Mouse (Mus musculus) heart, adult 2 months (tissue): Measurements from ENCODE around the gene Rap1gap2. TPM values are rescaled to one million over a fixed set of nuclear protein-coding genes. Genes with fewer than 3 reads are reported as not detected.

Experiments used
- DNase-seq, 2 experiments: peaks; one replicate each; pipeline ENCODE4 v3.0.0; 2021
- H3K27ac ChIP-seq: fragments of 200-600 bp; 2 replicates; pipeline ENCODE4 v1.8.1; 2022
- H3K27me3 ChIP-seq: fragments of 200-500 bp; 2 replicates; pipeline ENCODE4 v1.6.1; 2012; ENCODE audit warnings: mild to moderate bottlenecking, low read length, inconsistent platforms, mixed read lengths; ENCODE audit not compliant: control insufficient read depth, insufficient read depth
- H3K36me3 ChIP-seq: fragments of 200-500 bp; 2 replicates; pipeline ENCODE4 v1.6.1; 2012; ENCODE audit warnings: low read length, inconsistent platforms; ENCODE audit not compliant: control insufficient read depth, insufficient read depth
- H3K4me1 ChIP-seq: fragments of 200-500 bp; 2 replicates; pipeline ENCODE4 v1.6.1; 2011; ENCODE audit warnings: low read length; ENCODE audit not compliant: control insufficient read depth, insufficient read depth
- H3K4me3 ChIP-seq: fragments of 200-600 bp; 2 replicates; pipeline ENCODE4 v1.8.1; 2022
- H3K79me2 ChIP-seq: fragments of 200-500 bp; replicated peaks from 2 replicates; pipeline ENCODE4 v1.6.1; 2012; ENCODE audit warnings: mild to moderate bottlenecking, inconsistent platforms, low read length, moderate library complexity, mixed read lengths; ENCODE audit not compliant: control insufficient read depth, insufficient read depth
- H3K9ac ChIP-seq: fragments of 200-500 bp; 2 replicates; pipeline ENCODE4 v1.6.1; 2012; ENCODE audit warnings: low read depth, mild to moderate bottlenecking, control low read depth, inconsistent platforms, low read length, mixed read lengths
- CTCF ChIP-seq: fragments of 200-600 bp; IDR thresholded peaks from 2 replicates; pipeline ENCODE4 v1.8.1; 2022; ENCODE audit warnings: antibody characterized with exemption, mild to moderate bottlenecking, moderate library complexity
- EP300 ChIP-seq: fragments of 200-500 bp; IDR thresholded peaks from 2 replicates; pipeline ENCODE4 v1.6.1; 2011; ENCODE audit warnings: low read depth, low read length, control low read depth; ENCODE audit not compliant: insufficient read depth
- POLR2A ChIP-seq: fragments of 200-500 bp; IDR thresholded peaks from 2 replicates; pipeline ENCODE4 v1.6.1; 2011; ENCODE audit warnings: mild to moderate bottlenecking, low read depth, low read length, control low read depth; ENCODE audit not compliant: insufficient read depth
- WGBS: fragments of 180-500 bp; shearing (Covaris S2); methylation state at CpG from one replicate; pipeline ENCODE4 v1.1.7; 2018; 5-methylcytosine and 5-hydroxymethylcytosine counted together
- intact Hi-C: fragments of 180-260 bp; cut with DNase I; formaldehyde crosslinking; loops from one replicate; pipeline ENCODE4 v1.15.1; 2025
- polyA plus RNA-seq: library from polyadenylated mRNA; depleted of rRNA; stranded (reverse); fragments of >200 nt; gene quantifications from 2 replicates; pipeline ENCODE4 v1.2.3, GENCODE M21; 2012
- total RNA-seq, 2 experiments: library from RNA; stranded (reverse); gene quantifications; 2 replicates each; pipeline ENCODE4 v1.2.3; 2021

Gene Rap1gap2
- total and polyA plus RNA-seq, 3 experiments, result 43.9 to 88.9 (median 82.7) TPM

GRCm38 (mm10) chr11:74561392-74561791, 49.3 kb downstream of the Rap1gap2 start:
- DNase-seq, result no peak
- no peaks in the 10 kb centered on the region for H3K79me2 ChIP-seq
- no peaks in the 10 kb centered on the region for H3K27me3 ChIP-seq
- 82% methylated on average over 4 of the region's 4 CpGs for WGBS
- intact Hi-C loops, result no loop called here
- H3K4me1 ChIP-seq, result peaks cover 1% of the 10 kb centered on the region; the same call in 1 of the 2 replicates
- H3K4me3 ChIP-seq, result no peak overlapping the region
- no peak overlapping the region for H3K27ac ChIP-seq
- no peak overlapping the region for H3K9ac ChIP-seq
- no peaks in the 10 kb centered on the region for H3K36me3 ChIP-seq
- TF ChIP-seq POLR2A, result no peak
- no peak for TF ChIP-seq EP300
- no peak for TF ChIP-seq CTCF

- TF ChIP-seq CTCF (no peak), POLR2A (no peak), EP300 (no peak)
- H3K9ac ChIP-seq, result no peak overlapping the region
- H3K4me1 ChIP-seq, result peaks cover 1% of the 10 kb centered on the region
- no peak overlapping the region for H3K27ac ChIP-seq
- H3K79me2 ChIP-seq, result no peaks in the 10 kb centered on the region
- H3K4me3 ChIP-seq, result no peak overlapping the region
- no peak for DNase-seq
- H3K27me3 ChIP-seq, result no peaks in the 10 kb centered on the region
- WGBS, result 91% methylated on average over 9 of the region's 9 CpGs
- intact Hi-C loops, result no loop called here
- no peaks in the 10 kb centered on the region for H3K36me3 ChIP-seq
These were observed 50.0 kb downstream of the Rap1gap2 start for GRCm38 (mm10) chr11:74560600-74561227.

- H3K27ac ChIP-seq, result no peak overlapping the region
- no peaks in the 10 kb centered on the region for H3K36me3 ChIP-seq
- no peak overlapping the region for H3K4me3 ChIP-seq
- no peaks in the 10 kb centered on the region for H3K27me3 ChIP-seq
- intact Hi-C loops, result no loop called here
- peaks cover 1% of the 10 kb centered on the region for H3K4me1 ChIP-seq
- TF ChIP-seq EP300 (no peak), CTCF (no peak), POLR2A (no peak)
- DNase-seq, result no peak
- H3K79me2 ChIP-seq, result no peaks in the 10 kb centered on the region
- H3K9ac ChIP-seq, result no peak overlapping the region
- WGBS, result 86% methylated on average over 5 of the region's 5 CpGs
These were observed 50.8 kb downstream of the Rap1gap2 start for GRCm38 (mm10) chr11:74559793-74560433.

DNA sequence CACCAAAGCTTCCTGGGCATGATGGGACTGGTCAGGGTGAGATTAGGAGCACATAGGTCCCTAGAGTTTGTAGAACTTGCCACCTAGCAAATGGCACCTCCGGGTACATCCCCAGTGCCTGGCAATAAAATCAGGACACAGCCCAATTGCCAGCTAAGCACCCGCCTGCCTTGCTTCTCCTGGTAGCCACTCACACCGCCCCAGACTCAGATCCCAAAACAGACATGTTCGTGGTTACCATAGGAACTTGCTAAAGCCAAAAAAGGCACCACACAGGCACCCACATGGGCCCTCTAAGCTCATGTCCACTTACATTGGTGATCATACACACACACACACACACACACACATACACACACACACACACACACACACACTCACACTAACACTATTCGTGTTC, 51.8 kb downstream of the Rap1gap2 start:
- Histone ChIP-seq H3K36me3 (no peaks in the 10 kb centered on the region), H3K27ac (no peak overlapping the region), H3K27me3 (no peaks in the 10 kb centered on the region), H3K79me2 (no peaks in the 10 kb centered on the region), H3K4me1 (peaks cover 1% of the 10 kb centered on the region), H3K4me3 (no peak overlapping the region), H3K9ac (no peak overlapping the region)
- 94% methylated on average over 5 of the region's 5 CpGs for WGBS
- intact Hi-C loops, result no loop called here
- DNase-seq, result no peak
- TF ChIP-seq CTCF (no peak), POLR2A (no peak), EP300 (no peak)

DNA sequence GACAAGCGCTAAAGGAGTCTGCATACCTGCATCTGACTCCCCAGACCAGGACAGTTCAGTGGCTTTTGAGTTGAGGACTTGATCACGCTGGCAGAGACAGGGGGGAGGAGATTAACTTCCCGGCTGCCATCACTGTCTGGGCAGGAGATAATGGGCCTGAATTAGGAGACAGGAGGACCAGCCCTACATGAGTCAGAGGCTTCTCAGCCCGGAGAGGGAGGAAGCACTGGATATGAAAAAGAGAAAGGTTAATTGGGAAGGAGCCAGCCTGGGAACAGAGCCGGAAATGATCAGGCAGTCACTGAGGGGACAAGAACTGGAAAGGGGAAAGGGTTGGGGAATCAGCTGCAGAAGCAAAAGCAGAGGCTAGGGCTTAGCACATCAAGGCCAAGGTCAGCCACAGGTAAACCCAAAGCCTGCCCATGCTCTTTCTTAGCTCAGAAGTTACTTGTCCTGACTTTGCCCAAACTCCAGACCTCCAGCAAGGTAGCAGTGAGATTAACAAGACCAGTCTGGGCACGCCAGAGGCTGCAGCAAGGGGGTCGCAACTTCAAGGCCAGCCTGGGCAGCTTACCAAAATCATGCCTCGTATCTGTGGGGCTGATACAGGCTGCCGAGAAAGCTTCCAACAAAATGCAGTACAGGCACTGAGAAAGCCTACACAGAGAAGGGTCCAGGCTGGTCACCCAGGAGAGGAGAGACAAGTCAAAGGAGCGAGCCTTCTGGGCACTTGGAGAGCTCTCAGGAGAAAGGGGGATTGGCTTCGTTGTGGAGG, 53.1 kb downstream of the Rap1gap2 start:
- no peak overlapping the region for H3K27ac ChIP-seq
- WGBS, result 39% methylated on average over 11 of the region's 11 CpGs
- TF ChIP-seq CTCF (no peak), POLR2A (no peak), EP300 (no peak)

More for the DNA sequence above, 53.1 kb downstream of the Rap1gap2 start:
- H3K4me1 ChIP-seq, result peaks cover 1% of the 10 kb centered on the region
- intact Hi-C loops, result no loop called here
- H3K79me2 ChIP-seq, result no peaks in the 10 kb centered on the region
- no peaks in the 10 kb centered on the region for H3K27me3 ChIP-seq
- no peaks in the 10 kb centered on the region for H3K36me3 ChIP-seq
- H3K9ac ChIP-seq, result no peak overlapping the region
- H3K4me3 ChIP-seq, result no peak overlapping the region
- DNase-seq, result no peak
